In genomic region chr7:101911982-101912381, GRCm38 (mm10) we compare ENCODE assay signal across 17 mouse cellular contexts. TPM values are rescaled to one million over a fixed set of nuclear protein-coding genes. Genes with fewer than 3 reads are reported as not detected.
DNase-seq lines count a peak whose midpoint lies in the region; ATAC-seq and TF ChIP-seq lines count a peak whose summit lies in the region.
"Had no signal": no experiment of that assay in that cellular context is flagged by ENCODE, and none has a peak within 500 bp of the region (broad histone marks: within the 10 kb centered on the region; RNA-seq: fewer than 3 reads in every experiment).

No protein-coding gene starts in this region.

- TF ChIP-seq EP300 in heart, postnatal 0 days (IDR thresholded peaks at IDR 0.05; ENCODE audit: low read depth) = no peak
- TF ChIP-seq EP300 in lung, postnatal 0 days (IDR thresholded peaks at IDR 0.05) = no peak

- H3K9ac ChIP-seq in heart, postnatal 0 days (replicated peaks; ENCODE audit: low read depth, low read length) = no peak overlapping the region
- no peak overlapping the region for H3K9ac ChIP-seq in lung, postnatal 0 days (replicated peaks; ENCODE audit: low read depth)
- H3K9ac ChIP-seq: hindbrain, embryonic 12.5 days; limb, embryonic 13.5 days had no signal

- no peak overlapping the region for H3K27ac ChIP-seq in heart, postnatal 0 days (ENCODE audit: low read depth)
- H3K27ac ChIP-seq in lung, postnatal 0 days (ENCODE audit: low read length) = no peak overlapping the region
- H3K27ac ChIP-seq: forebrain, embryonic 10.5 days; hindbrain, embryonic 12.5 days; limb, embryonic 13.5 days had no signal

- 62% methylated on average over 3 of the region's 3 CpGs for WGBS in heart, postnatal 0 days
- 61% methylated on average over 3 of the region's 3 CpGs for WGBS in lung, postnatal 0 days

- peaks cover 45% of the 10 kb centered on the region for H3K36me3 ChIP-seq in heart, postnatal 0 days (replicated peaks; ENCODE audit: control insufficient read depth, insufficient read depth, low read length)
- H3K36me3 ChIP-seq in lung, postnatal 0 days (ENCODE audit: insufficient read depth, low read length) = peaks cover 21% of the 10 kb centered on the region; the same call in 1 of the 2 replicates

- no peaks in the 10 kb centered on the region for H3K9me3 ChIP-seq in heart, postnatal 0 days (replicated peaks; ENCODE audit: control insufficient read depth, low read length)
- H3K9me3 ChIP-seq in lung, postnatal 0 days (ENCODE audit: low read length) = no peaks in the 10 kb centered on the region
- H3K9me3 ChIP-seq: forebrain, embryonic 10.5 days; hindbrain, embryonic 12.5 days; limb, embryonic 13.5 days had no signal

- H3K4me3 ChIP-seq in heart, postnatal 0 days (ENCODE audit: low read depth, low read length) = no peak overlapping the region
- no peak overlapping the region for H3K4me3 ChIP-seq in lung, postnatal 0 days (ENCODE audit: low read depth, low read length)
- H3K4me3 ChIP-seq: forebrain, embryonic 10.5 days; hindbrain, embryonic 12.5 days; limb, embryonic 13.5 days had no signal

- peak; percentile 23; the same call in 1 of the 2 replicates for TF ChIP-seq CTCF in heart, postnatal 0 days (IDR thresholded peaks at IDR 0.05; ENCODE audit: low read depth)
- peak; percentile 41 for TF ChIP-seq CTCF in lung, postnatal 0 days (IDR thresholded peaks at IDR 0.05)

- H3K4me2 ChIP-seq in heart, postnatal 0 days (ENCODE audit: low read depth, low read length) = no peak overlapping the region
- H3K4me2 ChIP-seq in lung, postnatal 0 days (replicated peaks; ENCODE audit: low read depth, low read length) = no peak overlapping the region
- H3K4me2 ChIP-seq: heart, embryonic 11.5 days; hindbrain, embryonic 12.5 days; limb, embryonic 13.5 days had no signal

- H3K27me3 ChIP-seq in heart, postnatal 0 days (ENCODE audit: control insufficient read depth, insufficient read depth, low read length) = no peaks in the 10 kb centered on the region
- H3K27me3 ChIP-seq in lung, postnatal 0 days (replicated peaks; ENCODE audit: insufficient read depth, low read length) = no peaks in the 10 kb centered on the region
- H3K27me3 ChIP-seq: hindbrain, embryonic 12.5 days; limb, embryonic 13.5 days had no signal

- no peak for DNase-seq in heart, postnatal 0 days (ENCODE audit: low spot score)
- no peak for DNase-seq in heart, adult 11 months
- DNase-seq in lung, postnatal 0 days (ENCODE audit: low spot score) = no peak
- DNase-seq in lung, postnatal 10 days = no peak
- peak; percentile 80 for DNase-seq in R1 (ENCODE audit: low read depth, low spot score)
- peak; percentile 34 for DNase-seq in retina, postnatal 1 day
- DNase-seq in right cerebral cortex, adult 18-20 months = no peak
- DNase-seq in kidney, adult 9 months = no peak
- DNase-seq: adrenal gland, postnatal 36 days; cerebellum, adult 11 months; thymus, postnatal 36 days had no signal

- no peaks in the 10 kb centered on the region; the same call in 1 of the 2 replicates for H3K4me1 ChIP-seq in heart, postnatal 0 days (ENCODE audit: control insufficient read depth, insufficient read depth)
- H3K4me1 ChIP-seq in lung, postnatal 0 days (ENCODE audit: insufficient read depth, low read depth, low read length) = no peaks in the 10 kb centered on the region; the same call in 1 of the 2 replicates

- peak; percentile 9; the same call in 1 of the 2 replicates for ATAC-seq in heart, postnatal 0 days (ENCODE audit: insufficient read depth, low read depth)
- no peak for ATAC-seq in lung, postnatal 0 days
- ATAC-seq: midbrain, embryonic 16.5 days had no signal

RNA-seq across cellular contexts. Expression of gene Tomt, which starts 5.8 kb away (rescaled TPM):
- not detected in 2 replicates for total RNA-seq in heart, postnatal 0 days (2014; rRNA removed; ENCODE audit: low replicate concordance)
- polyA plus RNA-seq in heart, postnatal 0 days (2015; fragmentation: Nextera tagmentation; extraction: Ambion mirVana) = 0.08 and 0.12 TPM in 2 replicates
- 0.05 and 0.17 TPM in 2 replicates for polyA plus RNA-seq in lung, postnatal 0 days (2015; fragmentation: Nextera tagmentation; extraction: Ambion mirVana)
- total RNA-seq: adrenal gland, postnatal 36 days; layer of hippocampus, postnatal 25 days had no signal

RNA-seq across cellular contexts. Expression of gene Lamtor1, which starts 6.3 kb away (rescaled TPM):
- 126 and 174 TPM in 2 replicates for total RNA-seq in heart, postnatal 0 days (2014; rRNA removed; ENCODE audit: low replicate concordance)
- polyA plus RNA-seq in heart, postnatal 0 days (2015; fragmentation: Nextera tagmentation; extraction: Ambion mirVana) = 149 and 159 TPM in 2 replicates
- 131 and 153 TPM in 2 replicates for polyA plus RNA-seq in lung, postnatal 0 days (2015; fragmentation: Nextera tagmentation; extraction: Ambion mirVana)

RNA-seq across cellular contexts. Expression of gene Lrrc51, which starts 21.7 kb away (rescaled TPM):
- total RNA-seq in heart, postnatal 0 days (2014; rRNA removed; ENCODE audit: low replicate concordance) = 0.19 and 3.1 TPM in 2 replicates
- polyA plus RNA-seq in heart, postnatal 0 days (2015; fragmentation: Nextera tagmentation; extraction: Ambion mirVana) = 3.0 and 3.9 TPM in 2 replicates
- 41.5 and 46.1 TPM in 2 replicates for polyA plus RNA-seq in lung, postnatal 0 days (2015; fragmentation: Nextera tagmentation; extraction: Ambion mirVana)

RNA-seq across cellular contexts. Expression of gene Numa1, which starts 21.9 kb away (rescaled TPM):
- total RNA-seq in heart, postnatal 0 days (2014; rRNA removed; ENCODE audit: low replicate concordance) = 75.3 and 77.0 TPM in 2 replicates
- polyA plus RNA-seq in heart, postnatal 0 days (2015; fragmentation: Nextera tagmentation; extraction: Ambion mirVana) = 23.3 and 23.4 TPM in 2 replicates
- 31.6 and 38.0 TPM in 2 replicates for polyA plus RNA-seq in lung, postnatal 0 days (2015; fragmentation: Nextera tagmentation; extraction: Ambion mirVana)

RNA-seq across cellular contexts. Expression of gene Folr1, which starts 41.4 kb away (rescaled TPM):
- 1.3 and 81.7 TPM in 2 replicates for total RNA-seq in heart, postnatal 0 days (2014; rRNA removed; ENCODE audit: low replicate concordance)
- polyA plus RNA-seq in heart, postnatal 0 days (2015; fragmentation: Nextera tagmentation; extraction: Ambion mirVana) = 2.9 and 3.3 TPM in 2 replicates
- polyA plus RNA-seq in lung, postnatal 0 days (2015; fragmentation: Nextera tagmentation; extraction: Ambion mirVana) = 0.95 and 2.4 TPM in 2 replicates

Comparison
In these comparisons a context has a peak if more than half of its experiments do, and no peak if none do; other contexts are left out.
1. DNase-seq: peak in R1 (single experiment) and retina, postnatal 1 day (single experiment); none in heart, postnatal 0 days (single experiment), heart, adult 11 months (single experiment), lung, postnatal 0 days (single experiment), lung, postnatal 10 days (single experiment), right cerebral cortex, adult 18-20 months (single experiment) and kidney, adult 9 months (single experiment).